Mouse (Mus musculus) kidney, postnatal 25 days (tissue): ENCODE results near the gene Ppfibp1.

Source experiments
- DNase-seq, 2 experiments: peaks; one replicate each; pipeline ENCODE4 v3.0.0; 2021; ENCODE audit warnings: mixed read lengths in 2 of 2

Ppfibp1 gene

DNA sequence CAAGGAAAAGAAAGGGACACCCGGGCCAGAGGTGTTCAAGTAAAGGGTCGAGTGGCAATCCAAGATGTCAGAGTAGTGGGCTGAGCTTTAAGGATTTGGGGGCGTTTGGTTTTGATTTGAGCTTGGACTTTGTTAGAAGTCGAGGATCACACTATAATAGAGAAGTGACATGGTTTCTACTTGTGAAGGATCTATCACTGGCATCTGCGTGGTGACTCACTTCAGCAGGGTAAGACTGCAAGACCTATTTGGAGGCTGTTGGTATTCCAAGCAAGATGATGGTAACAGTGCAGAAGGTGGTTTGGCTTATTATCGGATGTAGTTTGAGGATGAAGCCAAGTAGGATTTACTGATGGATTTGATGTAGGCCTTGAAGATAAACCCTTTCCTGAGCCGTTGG, 155.3 kb downstream of the Ppfibp1 start:
- no peak for DNase-seq

DNA sequence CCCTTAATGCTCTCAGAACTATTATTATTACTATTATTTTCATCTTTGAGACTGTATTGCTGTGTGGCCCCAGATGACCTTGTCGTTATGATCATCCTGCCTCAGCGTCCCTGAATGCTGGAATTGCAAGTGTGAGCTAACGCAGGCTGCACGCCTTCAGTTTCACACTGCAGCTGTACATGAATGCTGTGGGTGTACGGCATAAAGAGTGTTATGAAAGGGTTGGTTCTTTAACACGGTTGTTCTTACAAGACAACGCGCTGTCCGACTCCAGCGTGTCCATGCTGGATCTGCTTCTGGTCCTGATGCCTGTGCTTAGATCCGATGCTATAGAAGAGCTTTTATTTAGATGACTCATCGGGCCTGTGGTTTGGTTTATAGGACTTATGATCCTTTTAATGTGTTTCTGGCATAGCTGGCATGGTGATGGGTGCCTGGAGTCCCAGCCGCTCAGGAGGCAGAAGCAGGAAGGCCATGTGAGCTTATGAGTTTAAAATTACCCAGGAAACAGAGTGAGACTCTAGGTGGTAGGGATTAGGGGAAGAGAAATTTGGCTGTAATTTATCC, 161.0 kb downstream of the Ppfibp1 start:
- no peak for DNase-seq

DNA sequence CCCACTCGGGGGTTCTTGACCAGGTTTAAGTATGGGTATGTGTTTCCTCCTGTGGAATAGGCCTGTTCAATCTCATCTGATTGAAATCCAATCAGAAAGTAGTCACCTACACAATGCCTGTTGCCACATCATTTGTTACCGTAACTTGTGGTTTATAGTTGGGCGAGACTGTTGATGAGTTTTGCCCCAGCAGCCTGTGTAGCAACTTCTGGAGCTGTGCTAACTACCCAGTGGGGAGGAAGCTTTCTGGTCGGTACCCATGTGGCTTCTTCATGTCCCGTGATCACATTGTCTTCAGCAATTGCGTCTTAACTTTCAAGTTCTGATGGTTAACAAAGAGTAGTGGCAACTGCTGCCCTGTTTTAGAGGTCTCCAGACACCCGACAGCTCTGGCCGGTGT, 163.4 kb downstream of the Ppfibp1 start:
- no peak for DNase-seq

DNA sequence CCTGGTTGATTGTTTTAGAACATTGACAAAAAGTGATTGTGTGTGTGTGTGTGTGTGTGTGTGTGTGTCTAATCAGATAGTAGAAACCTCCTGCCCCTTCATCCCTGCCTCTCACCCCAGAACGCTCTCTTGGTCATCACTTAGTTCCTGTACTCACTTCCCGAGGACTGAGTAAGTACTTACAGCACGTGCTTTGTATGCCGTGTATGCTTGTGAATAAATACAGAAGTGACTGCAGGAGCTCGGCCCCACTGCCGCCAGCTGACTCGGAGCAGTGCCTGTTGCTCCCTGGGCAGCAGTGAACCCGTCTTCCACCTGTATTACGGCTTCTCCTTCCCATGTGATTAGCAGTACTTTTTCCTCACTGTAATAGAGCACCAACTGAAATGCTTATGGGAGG, 164.2 kb downstream of the Ppfibp1 start:
- no peak for DNase-seq

DNA sequence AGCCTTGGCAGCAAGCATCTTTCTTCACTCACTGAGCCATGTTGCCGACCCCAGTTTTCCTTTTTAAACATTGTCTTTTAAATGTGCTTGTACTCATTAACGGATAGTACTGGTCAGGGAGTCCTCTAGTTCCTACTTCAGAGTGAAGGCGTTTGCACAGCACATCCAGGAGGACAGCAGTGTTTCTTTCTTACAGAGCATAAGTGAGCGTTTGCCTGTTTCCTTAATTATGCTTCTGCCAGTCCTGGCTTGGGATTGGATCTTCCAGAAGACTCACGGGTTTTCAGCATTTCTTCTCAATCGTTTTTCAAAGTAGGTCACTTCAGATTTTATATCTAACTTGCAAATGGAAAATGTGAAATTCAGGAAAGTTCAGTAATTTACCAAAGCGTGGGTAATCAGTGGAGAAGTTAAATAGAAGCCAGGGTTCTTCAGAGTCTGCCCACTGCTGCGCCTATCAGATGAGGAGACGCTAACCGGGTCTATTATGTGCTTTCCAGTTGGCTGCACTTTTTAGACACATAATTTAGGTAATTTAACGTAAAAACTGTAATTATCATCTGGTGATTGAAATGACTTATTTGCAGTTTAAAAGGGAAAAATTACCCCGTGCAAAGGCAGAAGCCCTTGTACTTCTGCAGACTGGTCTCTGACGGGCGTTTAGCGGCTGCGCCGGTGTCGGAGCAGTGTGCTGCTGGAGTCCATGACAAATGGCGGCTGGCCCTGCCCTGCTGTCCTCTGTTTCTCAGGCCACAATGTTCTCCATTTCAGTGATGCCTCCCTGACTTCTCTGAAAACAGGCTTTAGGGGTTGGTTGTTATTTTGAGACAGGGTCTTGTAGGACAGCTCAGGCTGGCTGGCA, 165.7 kb downstream of the Ppfibp1 start:
- DNase-seq: peak; percentile 23 to 54

DNA sequence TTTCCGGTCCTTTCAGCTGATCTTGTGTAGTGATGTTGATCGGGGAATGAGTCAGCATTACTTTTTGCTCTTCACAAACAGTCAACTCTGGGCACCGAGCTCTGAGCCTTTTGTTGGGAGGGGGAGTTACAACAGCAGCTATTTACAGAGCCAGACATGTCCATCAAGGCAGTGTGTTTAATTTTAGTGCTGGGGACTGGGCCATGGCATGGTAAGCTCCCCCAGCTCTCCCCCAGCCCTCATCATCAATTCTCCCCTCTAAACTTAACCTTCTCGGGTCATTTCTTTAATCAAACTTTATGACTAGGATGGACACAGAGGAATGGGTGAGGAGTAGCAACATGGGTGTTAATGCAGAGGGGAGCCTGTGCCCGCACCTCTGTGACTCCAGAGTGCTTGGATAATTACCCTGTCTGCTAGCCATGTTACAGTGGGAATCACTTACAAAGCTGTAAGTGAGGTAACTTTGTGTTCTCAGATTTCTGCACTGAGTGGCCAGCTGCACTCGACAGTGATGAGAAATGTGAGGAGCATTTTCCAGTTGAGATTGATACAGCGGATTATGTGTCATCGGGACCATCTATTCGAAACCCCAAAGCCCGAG, 167.2 kb downstream of the Ppfibp1 start:
- DNase-seq: no peak

DNA sequence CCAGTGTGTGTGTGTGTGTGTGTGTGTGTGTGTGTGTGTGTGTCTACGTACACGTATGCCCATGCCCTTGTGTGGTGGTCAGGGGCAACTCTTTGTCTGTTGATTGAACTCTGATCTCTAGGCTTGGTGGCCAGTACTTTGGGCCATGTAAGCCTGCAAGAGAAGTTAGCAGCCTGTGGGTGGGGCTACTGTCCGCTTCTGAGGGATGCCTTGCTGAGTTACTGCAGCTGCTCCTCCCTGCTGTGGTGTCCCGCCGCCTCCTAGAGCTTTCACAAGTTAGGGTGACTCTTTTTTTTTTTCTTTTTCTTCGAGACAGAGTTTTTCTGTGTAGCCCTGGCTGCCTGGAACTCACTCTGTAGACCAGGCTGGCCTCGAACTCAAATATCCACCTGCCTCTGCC, 171.0 kb downstream of the Ppfibp1 start:
- no peak for DNase-seq

DNA sequence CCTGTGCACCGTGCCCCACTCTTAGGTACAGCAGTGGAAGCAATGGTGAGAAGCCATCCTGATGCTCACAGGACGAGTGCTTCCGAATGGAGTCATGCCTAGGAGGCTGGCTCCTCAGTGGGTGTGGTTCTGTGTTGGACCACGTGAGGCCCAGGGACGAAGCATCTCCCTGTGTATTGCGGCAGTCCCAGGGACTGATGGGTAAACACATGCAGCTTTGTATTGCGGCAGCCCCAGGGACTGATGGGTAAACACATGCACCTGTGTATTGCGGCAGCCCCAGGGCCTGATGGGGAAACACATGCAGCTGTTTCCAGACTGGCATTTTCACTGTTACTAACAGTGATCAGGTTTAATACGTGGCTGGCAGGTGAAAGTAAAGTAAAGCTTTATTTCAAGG, 173.3 kb downstream of the Ppfibp1 start:
- no peak for DNase-seq

DNA sequence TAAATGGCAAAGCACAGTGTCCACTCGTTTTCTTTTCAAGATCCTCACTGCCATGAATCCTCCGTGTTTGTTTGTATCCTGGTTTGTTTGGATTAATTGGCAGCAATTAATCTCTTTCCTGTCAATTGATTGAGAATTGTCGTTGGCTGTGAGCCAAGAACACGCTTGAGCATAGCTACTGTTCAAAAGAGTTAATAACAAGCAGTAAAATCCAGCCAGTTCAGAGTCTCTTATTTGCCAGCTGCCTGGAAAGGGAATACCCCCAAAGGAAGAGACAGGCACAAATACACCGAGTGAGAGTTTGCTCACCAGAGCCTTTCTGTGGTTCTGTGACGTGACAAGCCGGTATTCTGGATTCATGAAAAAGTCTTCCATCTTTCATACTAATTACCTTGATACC, 173.7 kb downstream of the Ppfibp1 start:
- no peak for DNase-seq

DNA sequence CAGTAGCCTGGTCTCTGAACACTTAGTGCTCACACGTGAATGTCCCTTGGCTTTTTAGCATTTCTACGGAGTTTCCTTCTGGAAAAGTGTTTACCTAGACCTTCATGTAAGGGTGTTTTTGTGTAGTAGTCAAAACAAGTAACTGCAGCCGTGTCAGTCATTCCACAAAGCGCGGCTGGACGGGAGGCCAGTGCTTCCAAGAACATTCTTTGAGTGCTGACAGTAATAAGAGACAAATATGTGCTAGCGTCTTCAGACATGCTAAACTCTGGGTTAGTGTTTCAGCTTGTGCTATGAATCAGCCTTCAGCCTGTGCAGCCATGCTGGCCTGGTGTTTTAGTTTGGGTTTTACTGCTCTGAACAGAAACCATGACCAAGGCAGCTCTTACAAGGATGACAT, 174.4 kb downstream of the Ppfibp1 start:
- no peak for DNase-seq

DNA sequence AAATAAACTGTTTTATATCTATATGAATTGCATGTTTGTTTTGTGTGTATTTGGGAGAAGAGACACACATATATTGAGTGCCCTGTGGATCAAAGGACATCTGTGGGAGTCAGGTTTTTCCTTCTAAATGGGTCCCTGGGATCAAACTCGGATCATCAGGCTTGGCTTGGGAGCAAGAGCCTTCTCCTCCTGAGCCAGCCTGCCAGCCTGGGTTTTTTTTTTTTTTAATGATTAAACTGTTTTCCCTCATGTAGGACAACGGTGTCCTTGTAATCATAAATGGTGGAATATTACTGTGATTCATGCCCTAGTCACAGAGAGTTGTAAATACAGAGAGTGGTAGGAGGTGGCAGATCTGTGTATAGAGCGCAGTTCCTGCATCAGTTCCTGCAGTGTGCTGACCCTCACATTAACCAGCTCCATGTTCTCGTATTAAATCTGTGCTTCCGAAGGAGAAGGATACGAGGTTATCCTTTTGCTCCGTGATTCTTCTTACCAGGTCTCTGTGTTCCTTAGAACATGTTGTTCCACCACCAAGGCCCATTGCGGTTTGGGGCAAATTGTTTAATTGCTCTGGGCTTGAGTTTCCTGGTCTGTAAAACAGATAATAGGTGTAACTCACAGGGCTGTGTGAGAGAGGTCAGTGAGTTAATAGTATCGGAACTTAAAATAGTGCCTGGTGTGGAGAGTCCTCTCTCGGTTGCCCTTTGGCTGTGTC, 176.1 kb downstream of the Ppfibp1 start:
- DNase-seq: no peak

DNA sequence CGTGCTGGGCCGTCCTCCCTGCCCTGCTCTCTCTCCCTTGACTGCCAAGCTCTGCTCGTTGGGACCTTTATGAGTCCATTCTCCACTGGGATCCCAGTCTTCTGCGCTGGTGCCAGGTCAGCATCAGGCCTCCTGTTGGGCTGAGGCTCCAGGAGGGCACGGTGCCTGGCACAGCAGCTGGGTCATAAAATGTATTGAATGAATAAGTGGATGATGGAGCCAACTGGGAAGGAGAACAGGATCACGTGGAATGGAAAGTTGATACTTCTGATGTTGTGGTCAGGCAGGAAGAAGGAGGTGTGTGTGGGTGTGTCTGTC, 176.6 kb downstream of the Ppfibp1 start:
- peak; percentile 58 to 84 for DNase-seq

DNA sequence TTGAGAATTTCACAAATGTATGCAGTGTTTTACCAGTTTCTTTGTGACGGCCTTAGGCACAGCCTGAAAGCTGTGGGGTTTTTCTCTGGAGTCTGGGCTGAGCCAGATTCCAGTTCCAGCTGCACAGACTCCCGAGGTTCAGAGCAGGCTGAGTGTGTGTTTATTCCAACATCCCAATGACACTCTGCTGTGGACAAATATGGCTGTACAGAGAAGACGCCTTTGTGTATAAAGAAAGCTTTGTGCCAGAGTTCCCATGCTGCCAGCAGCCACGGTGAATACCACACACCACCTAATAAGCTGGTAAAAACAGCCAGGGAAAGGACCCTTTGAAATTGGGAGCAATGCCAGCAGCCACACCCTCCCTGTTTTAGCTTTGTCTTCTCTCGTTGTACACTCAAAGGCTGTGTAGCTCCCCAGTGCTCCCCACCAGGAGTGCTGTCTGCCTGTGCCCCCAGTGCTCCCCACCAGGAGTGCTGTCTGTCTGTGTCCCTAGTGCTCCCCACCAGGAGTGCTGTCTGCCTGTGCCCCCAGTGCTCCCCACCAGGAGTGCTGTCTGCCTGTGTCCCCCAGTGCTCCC, 187.6 kb downstream of the Ppfibp1 start:
- DNase-seq: no peak

DNA sequence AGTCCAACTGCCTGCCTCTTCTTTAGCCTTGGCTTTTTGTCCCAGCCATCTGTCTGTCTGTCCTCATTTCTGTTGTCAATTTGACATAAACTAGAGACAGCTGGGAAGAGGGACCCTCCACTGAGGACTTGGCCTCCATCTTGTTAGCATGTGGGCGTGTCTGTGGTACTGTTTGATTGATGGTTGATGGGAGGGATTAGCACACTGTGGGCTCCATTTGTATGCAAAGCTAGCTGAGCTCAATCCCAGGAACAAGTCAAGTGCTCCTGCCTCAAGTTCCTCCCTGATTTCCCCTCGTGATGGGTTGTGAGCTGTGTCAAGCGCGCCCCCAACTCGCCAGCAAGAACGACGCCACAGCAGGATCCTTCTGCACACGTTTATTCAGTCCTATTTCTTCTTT, 188.6 kb downstream of the Ppfibp1 start:
- DNase-seq: no peak

DNA sequence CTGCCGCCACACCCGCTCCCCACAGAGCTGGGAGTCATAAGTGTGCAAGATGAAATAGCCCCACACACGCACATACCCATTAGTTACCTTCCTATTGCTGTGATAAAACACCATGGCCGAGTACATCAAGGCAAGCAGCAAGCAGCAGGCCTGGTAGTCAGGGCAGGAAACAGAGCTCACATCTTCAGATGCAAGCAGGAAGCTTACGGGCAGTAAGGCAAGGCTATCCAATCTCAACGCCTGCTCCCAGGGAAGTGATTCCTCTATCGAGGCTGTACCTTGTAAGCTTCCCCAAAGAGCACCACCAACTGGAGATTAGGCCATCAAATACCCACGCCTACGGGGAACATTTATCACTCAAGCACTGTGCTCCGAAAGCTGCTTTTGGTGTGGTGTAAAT, 191.6 kb downstream of the Ppfibp1 start:
- no peak for DNase-seq
